Mouse (Mus musculus): ENCODE results near the gene 1700122O11Rik. TPM values are rescaled to one million over a fixed set of nuclear protein-coding genes. Genes with fewer than 3 reads are reported as not detected.

Gene 1700122O11Rik
- total RNA-seq (2023), result not detected

DNA sequence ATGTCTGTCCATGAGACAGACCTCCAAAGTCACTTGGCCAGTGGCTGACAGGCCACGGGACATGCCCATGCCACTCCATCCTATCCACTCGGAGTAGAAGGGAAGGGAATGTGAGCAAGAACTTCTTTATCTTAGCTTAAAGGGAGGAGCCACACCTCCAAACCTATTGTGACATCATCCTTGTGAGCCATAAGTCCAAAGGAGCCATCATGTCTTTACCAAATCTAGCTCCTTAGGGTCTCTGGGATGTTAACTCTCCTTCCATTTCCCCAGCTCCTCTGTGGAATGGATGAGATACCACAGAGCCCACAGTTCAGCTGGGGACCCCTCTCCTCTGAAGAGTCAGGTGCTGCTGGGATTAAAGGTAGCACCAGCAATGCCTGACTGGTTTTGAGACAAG is at the start of gene 1700122O11Rik:
Gene 1700122O11Rik (minus strand): TSS at position 101 of the 400 bp plus-strand sequence.

Other genes with a start within 250 kb of the 1700122O11Rik start
- not detected for gene Mdfi, start 203.6 kb downstream of the 1700122O11Rik start, total RNA-seq (2023)
- gene Foxp4, start 113.6 kb downstream of the 1700122O11Rik start, total RNA-seq (2023), result 100 to 1,000 TPM in 1 of 2 experiments, 10 to 100 TPM in 1; 94.3 to 103 TPM
- not detected for gene 1700067P10Rik, start 51.0 kb upstream of the 1700122O11Rik start, total RNA-seq (2023)
- gene 9830107B12Rik, start 108.0 kb upstream of the 1700122O11Rik start, total RNA-seq (2023), result not detected
- under 1 TPM in 1 of 2 experiments, not detected in 1; 0.61 TPM for gene A530064D06Rik, start 129.0 kb upstream of the 1700122O11Rik start, total RNA-seq (2023)
- 1 to 10 TPM; 1.6 to 3.7 TPM for gene Trem1, start 194.5 kb upstream of the 1700122O11Rik start, total RNA-seq (2023)
- not detected for gene Trem3, start 209.5 kb upstream of the 1700122O11Rik start, total RNA-seq (2023)
- 1 to 10 TPM; 2.0 to 2.4 TPM for gene Treml4, start 226.0 kb upstream of the 1700122O11Rik start, total RNA-seq (2023)